Mouse (Mus musculus): ENCODE results near the gene Mapk10. TPM values are rescaled to one million over a fixed set of nuclear protein-coding genes. Genes with fewer than 3 reads are reported as not detected.

Gene Mapk10
- polyA plus RNA-seq, 1 experiment = 0.42 TPM

- 88% methylated on average over 3 of the region's 3 CpGs for WGBS
- DNase-seq (ENCODE audit: low read depth, low spot score) = no peak
Observed at GRCm38 (mm10) chr5:103171207-103171606, 39.9 kb downstream of the Mapk10 start.

- 84% methylated on average over 5 of the region's 5 CpGs for WGBS
Observed at GRCm38 (mm10) chr5:103167371-103167770, 43.8 kb downstream of the Mapk10 start.

GRCm38 (mm10) chr5:103166755-103167154 is 44.4 kb downstream of the Mapk10 start:
- no peak for DNase-seq (ENCODE audit: low read depth, low spot score)
- WGBS = 62% methylated on average over 2 of the region's 2 CpGs

More at GRCm38 (mm10) chr5:103167371-103167770, 43.8 kb downstream of the Mapk10 start:
- no peak for DNase-seq (ENCODE audit: low read depth, low spot score)

GRCm38 (mm10) chr5:103164022-103164421 is 47.1 kb downstream of the Mapk10 start:
- DNase-seq (ENCODE audit: low read depth, low spot score) = no peak

GRCm38 (mm10) chr5:103161574-103161973 is 49.6 kb downstream of the Mapk10 start:
- no peak for DNase-seq (ENCODE audit: low read depth, low spot score)
- 47% methylated on average over 3 of the region's 3 CpGs for WGBS

More at GRCm38 (mm10) chr5:103164022-103164421, 47.1 kb downstream of the Mapk10 start:
- WGBS = 84% methylated on average over 3 of the region's 3 CpGs

GRCm38 (mm10) chr5:103161196-103161540 is 50.0 kb downstream of the Mapk10 start:
- DNase-seq (ENCODE audit: low read depth, low spot score) = no peak
- WGBS = 23% methylated on average over 1 of the region's 1 CpGs

- DNase-seq (ENCODE audit: low read depth, low spot score) = no peak
- 65% methylated on average over 8 of the region's 8 CpGs for WGBS
Observed at GRCm38 (mm10) chr5:103160314-103161195, 50.6 kb downstream of the Mapk10 start.

- no peak for DNase-seq (ENCODE audit: low read depth, low spot score)
- WGBS = 87% methylated on average over 5 of the region's 5 CpGs
Observed at GRCm38 (mm10) chr5:103140935-103141334, 70.2 kb downstream of the Mapk10 start.

- WGBS = 70% methylated on average over 9 of the region's 9 CpGs
- DNase-seq (ENCODE audit: low read depth, low spot score) = no peak
Observed at GRCm38 (mm10) chr5:103134839-103135238, 76.3 kb downstream of the Mapk10 start.

GRCm38 (mm10) chr5:103133626-103134025 is 77.5 kb downstream of the Mapk10 start:
- DNase-seq (ENCODE audit: low read depth, low spot score) = no peak
- WGBS = 69% methylated on average over 9 of the region's 9 CpGs

- no peak for DNase-seq (ENCODE audit: low read depth, low spot score)
- WGBS = 76% methylated on average over 6 of the region's 6 CpGs
Observed at GRCm38 (mm10) chr5:103132814-103133213, 78.3 kb downstream of the Mapk10 start.

GRCm38 (mm10) chr5:103119618-103120017 is 91.5 kb downstream of the Mapk10 start:
- 58% methylated on average over 3 of the region's 3 CpGs for WGBS
- DNase-seq (ENCODE audit: low read depth, low spot score) = no peak

GRCm38 (mm10) chr5:103115571-103115970 is 95.6 kb downstream of the Mapk10 start:
- no peak for DNase-seq (ENCODE audit: low read depth, low spot score)
- WGBS = 81% methylated on average over 7 of the region's 7 CpGs

- 87% methylated on average over 7 of the region's 7 CpGs for WGBS
- no peak for DNase-seq (ENCODE audit: low read depth, low spot score)
Observed at GRCm38 (mm10) chr5:103112471-103112870, 98.7 kb downstream of the Mapk10 start.

- no peak for DNase-seq (ENCODE audit: low read depth, low spot score)
- WGBS = 45% methylated on average over 1 of the region's 1 CpGs
Observed at GRCm38 (mm10) chr5:103109409-103109808, 101.7 kb downstream of the Mapk10 start.

- DNase-seq (ENCODE audit: low read depth, low spot score) = no peak
- 77% methylated on average over 10 of the region's 10 CpGs for WGBS
Observed at GRCm38 (mm10) chr5:103105441-103106414, 105.4 kb downstream of the Mapk10 start.

GRCm38 (mm10) chr5:103104082-103104481 is 107.1 kb downstream of the Mapk10 start:
- DNase-seq (ENCODE audit: low read depth, low spot score) = no peak
- 77% methylated on average over 5 of the region's 5 CpGs for WGBS

GRCm38 (mm10) chr5:103102876-103103393 is 108.2 kb downstream of the Mapk10 start:
- 71% methylated on average over 5 of the region's 5 CpGs for WGBS
- DNase-seq (ENCODE audit: low read depth, low spot score) = no peak

- no peak for DNase-seq (ENCODE audit: low read depth, low spot score)
- 86% methylated on average over 1 of the region's 1 CpGs for WGBS
Observed at GRCm38 (mm10) chr5:103102176-103102575, 109.0 kb downstream of the Mapk10 start.

- WGBS = 96% methylated on average over 2 of the region's 2 CpGs
- DNase-seq (ENCODE audit: low read depth, low spot score) = no peak
Observed at GRCm38 (mm10) chr5:103094166-103094565, 117.0 kb downstream of the Mapk10 start.
